Mouse (Mus musculus) stomach, embryonic 15.5 days (tissue): ENCODE results near the gene Rpl12. TPM values are rescaled to one million over a fixed set of nuclear protein-coding genes. Genes with fewer than 3 reads are reported as not detected.

Source experiments
- ATAC-seq: fragments of 200-750 bp; cut with Nextera tagmentation; 2 replicates; pipeline ENCODE4 v1.8.0; 2017; ENCODE audit warnings: low read depth, moderate number of reproducible peaks, moderate TSS enrichment; ENCODE audit not compliant: insufficient read depth, low FRiP score
- H3K27ac ChIP-seq: fragments of 300-500 bp; sonication (generic); 2 replicates; pipeline ENCODE4 v1.5.1; 2015; ENCODE audit warnings: mild to moderate bottlenecking, inconsistent platforms
- H3K27me3 ChIP-seq: fragments of 300-500 bp; sonication (generic); replicated peaks from 2 replicates; pipeline ENCODE4 v1.6.1; 2015; ENCODE audit warnings: inconsistent platforms
- H3K36me3 ChIP-seq: fragments of 300-500 bp; sonication (generic); 2 replicates; pipeline ENCODE4 v1.6.1; 2015; ENCODE audit warnings: inconsistent platforms
- H3K4me1 ChIP-seq: fragments of 300-500 bp; sonication (generic); 2 replicates; pipeline ENCODE4 v1.6.1; 2015; ENCODE audit warnings: inconsistent platforms
- H3K4me2 ChIP-seq: fragments of 300-500 bp; sonication (generic); 2 replicates; pipeline ENCODE4 v1.6.1; 2015; ENCODE audit warnings: mild to moderate bottlenecking, inconsistent platforms
- H3K4me3 ChIP-seq: fragments of 300-500 bp; sonication (generic); replicated peaks from 2 replicates; pipeline ENCODE4 v1.5.1; 2015; ENCODE audit warnings: inconsistent platforms
- H3K9ac ChIP-seq: fragments of 300-500 bp; sonication (generic); 2 replicates; pipeline ENCODE4 v1.6.1; 2015; ENCODE audit warnings: inconsistent platforms
- H3K9me3 ChIP-seq: fragments of 300-500 bp; sonication (generic); 2 replicates; pipeline ENCODE4 v1.6.1; 2016; ENCODE audit warnings: inconsistent platforms
- WGBS: fragments of 180-500 bp; shearing (Covaris S2); methylation state at CpG from one replicate; pipeline ENCODE4 v1.1.7; 2015; 5-methylcytosine and 5-hydroxymethylcytosine counted together
- polyA plus RNA-seq: library from polyadenylated mRNA; unstranded; fragments of >200 nt; fragmentation: Nextera tagmentation; extraction: Ambion mirVana; gene quantifications from 2 replicates; pipeline ENCODE4 v1.2.1, GENCODE M21; 2015

Gene Rpl12
- polyA plus RNA-seq, 1 experiment from 2014 or later = 152 TPM

GRCm38 (mm10) chr2:32968024-32968614 is 6.8 kb downstream of the Rpl12 start:
- Histone ChIP-seq H3K9me3 (no peaks in the 10 kb centered on the region), H3K9ac (no peak overlapping the region), H3K4me2 (peak overlapping the region; percentile 86), H3K27me3 (no peaks in the 10 kb centered on the region), H3K4me3 (no peak overlapping the region), H3K27ac (no peak overlapping the region; the same call in 1 of the 2 replicates), H3K36me3 (peaks cover 10% of the 10 kb centered on the region), H3K4me1 (peaks cover 20% of the 10 kb centered on the region)
- no peak for ATAC-seq
- 81% methylated on average over 9 of the region's 9 CpGs for WGBS

- H3K4me1 ChIP-seq = peaks cover 11% of the 10 kb centered on the region; the same call in 1 of the 2 replicates
- ATAC-seq = no peak
- no peaks in the 10 kb centered on the region for H3K27me3 ChIP-seq
- H3K36me3 ChIP-seq = peaks cover 7% of the 10 kb centered on the region; the same call in 1 of the 2 replicates
- no peak overlapping the region for H3K27ac ChIP-seq
- no peak overlapping the region for H3K4me2 ChIP-seq
- 76% methylated on average over 8 of the region's 8 CpGs for WGBS
- no peak overlapping the region for H3K9ac ChIP-seq
- no peak overlapping the region for H3K4me3 ChIP-seq
- H3K9me3 ChIP-seq = no peaks in the 10 kb centered on the region
Observed at GRCm38 (mm10) chr2:32969326-32969725, 8.0 kb downstream of the Rpl12 start.

DNA sequence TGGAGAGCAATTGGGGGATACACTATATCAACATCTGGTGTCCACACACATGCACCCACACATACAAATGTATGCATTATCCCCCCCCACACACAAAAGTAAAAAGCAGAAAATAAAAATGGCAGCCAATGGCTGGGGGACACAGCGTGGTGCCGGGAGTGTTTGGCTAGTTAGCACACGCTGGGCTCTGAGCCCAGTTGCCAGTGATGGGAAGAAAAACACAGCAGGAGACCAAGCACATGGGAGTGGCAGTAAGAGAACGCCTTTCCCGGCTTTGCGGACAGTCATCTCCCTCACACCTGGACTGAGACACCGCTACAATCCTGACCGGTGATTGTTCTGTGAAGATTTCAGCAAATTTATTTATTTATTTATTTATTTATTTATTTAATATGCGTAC is 9.9 kb downstream of the Rpl12 start:
- Histone ChIP-seq H3K27me3 (no peaks in the 10 kb centered on the region), H3K4me2 (no peak overlapping the region), H3K4me1 (peaks cover 10% of the 10 kb centered on the region; the same call in 1 of the 2 replicates), H3K4me3 (no peak overlapping the region), H3K36me3 (no peaks in the 10 kb centered on the region; the same call in 1 of the 2 replicates), H3K9me3 (no peaks in the 10 kb centered on the region), H3K9ac (no peak overlapping the region), H3K27ac (no peak overlapping the region)
- 54% methylated on average over 9 of the region's 9 CpGs for WGBS
- no peak for ATAC-seq

DNA sequence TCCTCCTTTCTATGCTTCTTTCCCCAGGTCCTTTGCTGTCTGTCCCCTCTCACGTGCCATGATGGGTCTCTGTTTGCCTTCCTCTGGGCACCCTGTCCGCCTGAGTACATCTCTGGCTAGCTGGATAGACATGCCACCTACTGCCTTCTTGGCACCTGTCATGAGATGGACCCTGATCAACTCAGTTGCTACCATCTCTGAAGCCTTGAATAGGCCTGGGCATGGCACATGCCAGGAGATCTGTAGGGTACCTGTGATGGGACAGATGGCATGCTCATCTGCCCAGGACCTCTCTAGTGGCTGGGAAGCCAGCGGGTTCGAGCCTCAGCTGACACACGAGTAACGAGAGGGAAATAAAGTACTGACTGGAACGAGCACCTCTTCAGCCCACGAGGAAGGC is 12.9 kb downstream of the Rpl12 start:
- WGBS = 88% methylated on average over 8 of the region's 8 CpGs
- no peak for ATAC-seq

GRCm38 (mm10) chr2:32977114-32977513 is 15.8 kb downstream of the Rpl12 start:
- Histone ChIP-seq H3K9ac (no peak overlapping the region), H3K27ac (no peak overlapping the region), H3K36me3 (no peaks in the 10 kb centered on the region; the same call in 1 of the 2 replicates), H3K4me2 (no peak overlapping the region), H3K4me1 (peaks cover 10% of the 10 kb centered on the region), H3K4me3 (no peak overlapping the region), H3K9me3 (no peaks in the 10 kb centered on the region), H3K27me3 (no peaks in the 10 kb centered on the region)
- no peak for ATAC-seq
- WGBS = 77% methylated on average over 5 of the region's 5 CpGs

More for the DNA sequence above, 12.9 kb downstream of the Rpl12 start:
- Histone ChIP-seq H3K9me3 (no peaks in the 10 kb centered on the region), H3K27me3 (no peaks in the 10 kb centered on the region), H3K9ac (no peak overlapping the region), H3K27ac (no peak overlapping the region), H3K36me3 (no peaks in the 10 kb centered on the region; the same call in 1 of the 2 replicates), H3K4me2 (no peak overlapping the region), H3K4me1 (no peaks in the 10 kb centered on the region), H3K4me3 (no peak overlapping the region)

- Histone ChIP-seq H3K9me3 (no peaks in the 10 kb centered on the region), H3K4me1 (peaks cover 10% of the 10 kb centered on the region), H3K9ac (no peak overlapping the region), H3K27ac (no peak overlapping the region), H3K4me3 (no peak overlapping the region), H3K27me3 (no peaks in the 10 kb centered on the region), H3K4me2 (no peak overlapping the region), H3K36me3 (no peaks in the 10 kb centered on the region; the same call in 1 of the 2 replicates)
- ATAC-seq = no peak
- WGBS = 64% methylated on average over 3 of the region's 3 CpGs
Observed at GRCm38 (mm10) chr2:32978675-32979074, 17.3 kb downstream of the Rpl12 start.

- Histone ChIP-seq H3K36me3 (no peaks in the 10 kb centered on the region; the same call in 1 of the 2 replicates), H3K9ac (no peak overlapping the region), H3K4me2 (no peak overlapping the region), H3K27ac (no peak overlapping the region), H3K9me3 (no peaks in the 10 kb centered on the region), H3K4me1 (peaks cover 10% of the 10 kb centered on the region), H3K27me3 (no peaks in the 10 kb centered on the region), H3K4me3 (no peak overlapping the region)
- no peak for ATAC-seq
- 81% methylated on average over 7 of the region's 7 CpGs for WGBS
Observed at GRCm38 (mm10) chr2:32979675-32980074, 18.3 kb downstream of the Rpl12 start.

DNA sequence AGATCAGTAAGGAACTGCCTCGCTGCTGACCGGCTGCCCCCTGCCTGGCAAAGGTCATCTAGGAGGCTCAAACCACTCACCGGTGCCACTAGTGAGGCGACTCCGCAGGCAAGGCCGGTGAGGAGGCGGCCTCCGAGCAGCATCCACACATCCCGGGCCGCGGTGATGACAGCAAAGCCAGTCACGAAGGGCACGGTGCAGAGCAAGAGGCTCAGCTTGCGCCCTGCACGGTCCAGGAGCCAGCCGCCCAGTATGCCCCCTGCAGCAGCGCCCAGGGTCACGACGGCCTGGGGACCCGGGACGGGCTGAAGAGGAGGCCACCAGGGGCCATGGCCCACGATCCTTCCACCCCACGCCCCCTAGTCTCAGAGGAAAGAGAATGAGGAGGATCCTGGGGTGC is 19.9 kb downstream of the Rpl12 start:
- no peaks in the 10 kb centered on the region for H3K9me3 ChIP-seq
- H3K27me3 ChIP-seq = no peaks in the 10 kb centered on the region
- ATAC-seq = 0 out of 2 replicates have a peak, but pooled peaks have one; percentile 18
- under 1% methylated on average over 23 of the region's 23 CpGs for WGBS
- no peaks in the 10 kb centered on the region for H3K36me3 ChIP-seq
- peaks cover 10% of the 10 kb centered on the region for H3K4me1 ChIP-seq
- H3K9ac ChIP-seq = peak overlapping the region; percentile 73
- H3K4me2 ChIP-seq = peak overlapping the region; percentile 98
- no peak overlapping the region for H3K27ac ChIP-seq
- peak overlapping the region; percentile 78 for H3K4me3 ChIP-seq

- peak within 1 kb of the TSS; percentile 98 for H3K4me2 ChIP-seq
- no peaks in the 10 kb centered on the region for H3K36me3 ChIP-seq
- under 1% methylated on average over 49 of the region's 50 CpGs for WGBS
- no peak within 1 kb of the TSS; the same call in 1 of the 2 replicates for H3K27ac ChIP-seq
- peak within 1 kb of the TSS; percentile 73 for H3K9ac ChIP-seq
- H3K9me3 ChIP-seq = no peaks in the 10 kb centered on the region
- peak; percentile 97 for ATAC-seq
- peak within 1 kb of the TSS; percentile 78 for H3K4me3 ChIP-seq
- peaks cover 10% of the 10 kb centered on the region for H3K4me1 ChIP-seq
- H3K27me3 ChIP-seq = no peaks in the 10 kb centered on the region
Observed at GRCm38 (mm10) chr2:32981725-32982271, 20.4 kb downstream of the Rpl12 start, which contains the start of gene Slc2a8. TSS of gene Slc2a8 (minus strand) at chr2:32982083.

DNA sequence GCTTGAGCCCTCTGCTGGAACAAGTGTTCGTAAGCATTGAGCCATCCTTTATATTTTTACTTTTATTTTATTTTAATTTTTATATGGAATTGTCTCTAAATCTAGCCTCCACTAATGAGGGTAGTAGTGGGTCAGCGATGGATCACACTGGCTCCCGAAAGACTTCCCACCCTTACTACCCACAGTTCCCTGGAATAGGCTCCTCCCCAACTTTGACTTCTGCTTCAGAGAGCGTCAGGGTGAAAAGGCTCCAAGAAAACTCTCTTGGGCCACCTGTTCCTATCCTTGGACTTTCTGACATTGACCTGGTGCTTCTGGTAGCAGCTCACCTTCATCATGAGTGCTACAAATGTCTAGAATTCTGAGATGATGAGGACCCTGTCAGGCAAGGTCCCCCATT is 21.3 kb downstream of the Rpl12 start:
- Histone ChIP-seq H3K9ac (no peak overlapping the region), H3K27me3 (no peaks in the 10 kb centered on the region), H3K4me2 (peak overlapping the region; percentile 98), H3K27ac (no peak overlapping the region), H3K36me3 (no peaks in the 10 kb centered on the region), H3K9me3 (no peaks in the 10 kb centered on the region), H3K4me3 (peak overlapping the region; percentile 78), H3K4me1 (peaks cover 10% of the 10 kb centered on the region)
- WGBS = under 1% methylated on average over 4 of the region's 4 CpGs
- ATAC-seq = no peak

GRCm38 (mm10) chr2:32983617-32984016 is 22.3 kb downstream of the Rpl12 start:
- no peak overlapping the region for H3K4me2 ChIP-seq

GRCm38 (mm10) chr2:32985844-32986243 is 24.5 kb downstream of the Rpl12 start:
- no peak overlapping the region for H3K4me3 ChIP-seq
- H3K9ac ChIP-seq = no peak overlapping the region
- peaks cover 7% of the 10 kb centered on the region for H3K4me1 ChIP-seq
- H3K4me2 ChIP-seq = no peak overlapping the region
- H3K27me3 ChIP-seq = no peaks in the 10 kb centered on the region
- 44% methylated on average over 8 of the region's 8 CpGs for WGBS
- no peak overlapping the region for H3K27ac ChIP-seq
- H3K9me3 ChIP-seq = no peaks in the 10 kb centered on the region
- H3K36me3 ChIP-seq = no peaks in the 10 kb centered on the region
- no peak for ATAC-seq

More at GRCm38 (mm10) chr2:32983617-32984016, 22.3 kb downstream of the Rpl12 start:
- H3K4me3 ChIP-seq = no peak overlapping the region
- peaks cover 10% of the 10 kb centered on the region for H3K4me1 ChIP-seq
- H3K27me3 ChIP-seq = no peaks in the 10 kb centered on the region
- no peaks in the 10 kb centered on the region for H3K36me3 ChIP-seq
- H3K27ac ChIP-seq = no peak overlapping the region
- H3K9ac ChIP-seq = no peak overlapping the region
- 47% methylated on average over 6 of the region's 6 CpGs for WGBS
- H3K9me3 ChIP-seq = no peaks in the 10 kb centered on the region
- ATAC-seq = no peak
